In genomic region chr3:27709906-27710647, GRCm38 (mm10) we compare ENCODE assay signal across 7 mouse cellular contexts. TPM values are rescaled to one million over a fixed set of nuclear protein-coding genes. Genes with fewer than 3 reads are reported as not detected.
DNase-seq lines count a peak whose midpoint lies in the region; ATAC-seq and TF ChIP-seq lines count a peak whose summit lies in the region.

No protein-coding gene starts in this region.

- H3K9ac ChIP-seq in intestine, embryonic 14.5 days (ENCODE audit: low read length) = peak overlapping the region; percentile 95
- H3K9ac ChIP-seq in limb, embryonic 14.5 days (ENCODE audit: low read depth, low read length, severe bottlenecking) = peak overlapping the region; percentile 97
- peak overlapping the region; percentile 71 for H3K9ac ChIP-seq in midbrain, embryonic 14.5 days (replicated peaks; ENCODE audit: low read length)

- peak overlapping the region; percentile 85 for H3K4me2 ChIP-seq in intestine, embryonic 14.5 days (ENCODE audit: low read length)
- H3K4me2 ChIP-seq in limb, embryonic 14.5 days (replicated peaks; ENCODE audit: low read depth, low read length, severe bottlenecking) = peak overlapping the region; percentile 46
- H3K4me2 ChIP-seq in midbrain, embryonic 14.5 days (ENCODE audit: low read length) = peak overlapping the region; percentile 78

- H3K27ac ChIP-seq in intestine, embryonic 14.5 days (ENCODE audit: low read depth) = peak overlapping the region; percentile 98
- H3K27ac ChIP-seq in limb, embryonic 14.5 days (replicated peaks; ENCODE audit: low read depth, low read length) = peak overlapping the region; percentile 99
- peak overlapping the region; percentile 88 for H3K27ac ChIP-seq in midbrain, embryonic 14.5 days (replicated peaks; ENCODE audit: low read depth, low read length)

- WGBS in intestine, embryonic 14.5 days = under 1% methylated on average over 70 of the region's 86 CpGs
- WGBS in limb, embryonic 14.5 days = under 1% methylated on average over 40 of the region's 86 CpGs
- WGBS in midbrain, embryonic 14.5 days = under 1% methylated on average over 81 of the region's 86 CpGs

- no peaks in the 10 kb centered on the region for H3K9me3 ChIP-seq in intestine, embryonic 14.5 days (ENCODE audit: control insufficient read depth, low read length)
- H3K9me3 ChIP-seq in limb, embryonic 14.5 days (ENCODE audit: control insufficient read depth, low read length) = no peaks in the 10 kb centered on the region
- H3K9me3 ChIP-seq in midbrain, embryonic 14.5 days (ENCODE audit: control insufficient read depth, low read length) = no peaks in the 10 kb centered on the region

- no peaks in the 10 kb centered on the region for H3K36me3 ChIP-seq in intestine, embryonic 14.5 days (ENCODE audit: control insufficient read depth, insufficient read depth, low read length)
- H3K36me3 ChIP-seq in limb, embryonic 14.5 days (ENCODE audit: control insufficient read depth, insufficient read depth, low read length) = no peaks in the 10 kb centered on the region
- H3K36me3 ChIP-seq in midbrain, embryonic 14.5 days (ENCODE audit: control insufficient read depth, insufficient read depth, low read length) = no peaks in the 10 kb centered on the region

- H3K27me3 ChIP-seq in intestine, embryonic 14.5 days (replicated peaks; ENCODE audit: control insufficient read depth, insufficient read depth, low read length) = no peaks in the 10 kb centered on the region
- H3K27me3 ChIP-seq in limb, embryonic 14.5 days (ENCODE audit: control insufficient read depth, insufficient read depth, low read length) = no peaks in the 10 kb centered on the region
- no peaks in the 10 kb centered on the region for H3K27me3 ChIP-seq in midbrain, embryonic 14.5 days (ENCODE audit: control insufficient read depth, insufficient read depth, low read length)

- TF ChIP-seq POLR2A in limb, embryonic 14.5 days (IDR thresholded peaks at IDR 0.05; ENCODE audit: borderline replicate concordance, extremely low read depth, insufficient read depth, insufficient read length) = no peak

- peaks cover 31% of the 10 kb centered on the region for H3K4me1 ChIP-seq in intestine, embryonic 14.5 days (replicated peaks; ENCODE audit: control insufficient read depth, insufficient read depth, low read length)
- H3K4me1 ChIP-seq in limb, embryonic 14.5 days (ENCODE audit: control insufficient read depth, insufficient read depth, low read length) = peaks cover 25% of the 10 kb centered on the region
- peaks cover 9% of the 10 kb centered on the region; the same call in 1 of the 2 replicates for H3K4me1 ChIP-seq in midbrain, embryonic 14.5 days (ENCODE audit: control insufficient read depth, insufficient read depth, low read length)

- peak overlapping the region; percentile 85 for H3K4me3 ChIP-seq in intestine, embryonic 14.5 days (ENCODE audit: low read depth, low read length)
- peak overlapping the region; percentile 89 for H3K4me3 ChIP-seq in limb, embryonic 14.5 days (replicated peaks; ENCODE audit: low read length)
- peak overlapping the region; percentile 82 for H3K4me3 ChIP-seq in midbrain, embryonic 14.5 days (replicated peaks; ENCODE audit: low read depth, low read length)

- peak; percentile 81 for ATAC-seq in intestine, embryonic 14.5 days (replicated peaks; ENCODE audit: low FRiP score, low TSS enrichment, low read depth)
- ATAC-seq in limb, embryonic 14.5 days (ENCODE audit: low FRiP score, low read depth) = peak; percentile 59
- ATAC-seq in midbrain, embryonic 14.5 days (ENCODE audit: low FRiP score, low TSS enrichment) = peak; percentile 43

- peak; percentile 77 for DNase-seq in adipocyte (ENCODE audit: low spot score)
- peak; percentile 65 to 68 for DNase-seq in cerebellum, postnatal 25 days
- peak; percentile 87 for DNase-seq in gastrocnemius, postnatal 25 days
- peak; percentile 90 for DNase-seq in intestine, embryonic 14.5 days (ENCODE audit: low spot score)
- peak; percentile 28 for DNase-seq in limb, embryonic 14.5 days (ENCODE audit: low spot score)
- peak; percentile 69 for DNase-seq in midbrain, embryonic 14.5 days
- DNase-seq in spleen, postnatal 36 days (ENCODE audit: low spot score in 2 of 2) = peak; percentile 16 to 42

RNA-seq across cellular contexts. Expression of gene Fndc3b, which starts 1.0 kb away (rescaled TPM):
- total RNA-seq in gastrocnemius, postnatal 25 days (2021) = 10 to 100 TPM; 20.6 to 22.0 TPM
- 23.5 and 26.1 TPM in 2 replicates for polyA plus RNA-seq in intestine, embryonic 14.5 days (2014; fragmentation: Nextera tagmentation; extraction: Ambion mirVana)
- 39.6 and 44.8 TPM in 2 replicates for polyA plus RNA-seq in limb, embryonic 14.5 days (2012; rRNA removed)
- polyA plus RNA-seq in limb, embryonic 14.5 days (2014; fragmentation: Nextera tagmentation; extraction: Ambion mirVana) = 41.3 and 41.6 TPM in 2 replicates
- 6.7 and 8.1 TPM in 2 replicates for polyA plus RNA-seq in midbrain, embryonic 14.5 days (2014; fragmentation: Nextera tagmentation; extraction: Ambion mirVana)

Comparison
In these comparisons a context has a peak if more than half of its experiments do, and no peak if none do; other contexts are left out.
1. Peak in every context shown above with its lines: DNase-seq, ATAC-seq, H3K4me3 ChIP-seq and H3K27ac ChIP-seq.
2. DNase-seq: peak in every context shown above with its lines; median percentile 90 in intestine, embryonic 14.5 days; 87 in gastrocnemius, postnatal 25 days; 77 in adipocyte; 69 in midbrain, embryonic 14.5 days; 66 in cerebellum, postnatal 25 days; 29 in spleen, postnatal 36 days; 28 in limb, embryonic 14.5 days.